Mouse (Mus musculus) right cerebral cortex, postnatal 10 days (tissue): ENCODE results near the gene Gm13277.
"Not testable (repeated sequence)": the region's sequence is repeated elsewhere in the genome, so short reads cannot be mapped to it uniquely, and the experiment has no call there.

Experiments
- DNase-seq, 2 experiments: peaks; one replicate each; pipeline ENCODE4 v3.0.0; 2021; ENCODE audit warnings: low spot score in 2 of 2

Gm13277 gene

GRCm38 (mm10) chr4:88785409-88785808 lies 3.0 kb upstream of the Gm13277 start, which contains the start of gene Gm13276:
Gene Gm13276, plus strand, starts transcription at chr4:88785709.
- DNase-seq = not testable (repeated sequence)

GRCm38 (mm10) chr4:88791250-88791649 lies 2.8 kb downstream of the Gm13277 start, which contains the start of gene Gm13278:
Gene Gm13278, plus strand, starts transcription at chr4:88791550.
- not testable (repeated sequence) for DNase-seq

GRCm38 (mm10) chr4:88793936-88794675 lies 5.7 kb downstream of the Gm13277 start, which contains the start of gene Gm13275:
Gene Gm13275, plus strand, starts transcription at chr4:88794487.
- DNase-seq = peak; percentile 56 to 59

- DNase-seq = not testable (repeated sequence)
Measured at GRCm38 (mm10) chr4:88797097-88797496, 8.7 kb downstream of the Gm13277 start, which contains the start of gene Gm13279. Gene Gm13279, plus strand, starts transcription at chr4:88797397.

GRCm38 (mm10) chr4:88799365-88799764 lies 10.9 kb downstream of the Gm13277 start, which contains the start of gene Gm13285:
Gene Gm13285, plus strand, starts transcription at chr4:88799665.
- DNase-seq = not testable (repeated sequence)

- not testable (repeated sequence) for DNase-seq
Measured at GRCm38 (mm10) chr4:88802954-88803353, 14.5 kb downstream of the Gm13277 start, which contains the start of gene Gm13287. Gene Gm13287, plus strand, starts transcription at chr4:88803254.

DNA sequence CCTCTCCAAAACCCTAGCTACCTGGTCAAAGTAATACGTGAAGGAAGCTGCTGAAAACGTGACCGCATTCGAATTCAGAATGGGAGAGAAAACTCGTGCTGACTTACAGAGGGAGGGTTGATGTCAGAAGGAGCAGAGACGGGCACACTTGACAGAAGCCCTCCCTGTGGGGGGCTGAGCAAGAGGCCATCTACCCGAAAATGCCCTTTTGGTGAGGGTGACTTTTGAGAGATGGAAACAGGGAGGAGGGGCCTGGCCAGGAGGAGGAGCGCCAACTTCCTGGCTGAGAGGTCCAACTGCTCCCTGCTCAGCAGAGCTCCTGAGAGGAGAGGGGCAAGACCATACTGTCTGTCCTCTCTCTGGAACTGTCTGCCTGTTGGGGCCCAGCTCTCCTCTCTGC lies 16.8 kb downstream of the Gm13277 start, which contains the start of gene Gm13288:
Gm13288 (plus strand) TSS at position 301 of the 400 bp plus-strand sequence.
- not testable (repeated sequence) for DNase-seq

- DNase-seq = not testable (repeated sequence)
Measured at GRCm38 (mm10) chr4:88805761-88806160, 17.3 kb downstream of the Gm13277 start.

DNA sequence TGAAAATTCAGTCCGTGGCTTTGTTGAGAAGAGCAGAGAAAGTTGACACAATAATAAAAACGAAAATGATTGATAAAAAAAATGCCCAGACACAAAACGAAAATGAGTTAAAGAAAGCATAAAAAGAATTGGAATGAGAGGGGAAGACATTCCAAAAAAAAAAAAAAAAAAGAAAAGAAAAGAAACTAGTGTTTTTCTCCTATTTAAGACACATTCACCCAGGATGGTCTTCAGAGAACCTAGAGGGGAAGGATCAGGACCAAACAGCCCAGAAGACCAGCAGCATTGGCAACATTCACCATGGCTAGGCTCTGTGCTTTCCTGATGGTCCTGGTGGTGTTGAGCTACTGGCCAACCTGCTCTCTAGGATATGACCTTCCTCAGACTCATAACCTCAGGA lies 27.5 kb downstream of the Gm13277 start, which contains the start of gene Ifna7:
Ifna7 (plus strand) TSS at position 301 of the 400 bp plus-strand sequence.
- no peak for DNase-seq

- DNase-seq = no peak
Measured at GRCm38 (mm10) chr4:88819659-88820058, 31.2 kb downstream of the Gm13277 start, which contains the start of gene Ifna11. Gene Ifna11, plus strand, starts transcription at chr4:88819959.

DNA sequence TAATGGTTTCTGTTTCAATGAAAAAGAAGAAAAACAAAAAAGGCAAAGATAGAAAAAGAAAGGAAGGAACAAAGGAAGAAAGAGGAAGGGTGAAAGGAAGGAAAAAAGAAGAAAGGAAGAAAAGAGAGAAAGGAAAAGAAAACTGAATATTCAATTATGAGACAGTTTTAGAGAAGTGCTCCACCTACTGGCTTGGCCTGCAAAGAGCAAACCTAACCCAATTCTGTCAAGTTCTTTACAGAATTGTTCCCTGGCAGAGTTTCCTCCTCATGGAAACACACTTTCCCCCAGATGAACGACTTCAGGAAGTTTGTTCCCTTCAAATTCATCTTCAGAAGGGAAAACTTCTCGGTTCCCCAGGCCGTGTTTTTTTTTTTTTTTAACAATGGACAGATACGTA lies 34.6 kb downstream of the Gm13277 start:
- peak in 1 of 2 experiments; percentile 32 for DNase-seq

- not testable (repeated sequence) for DNase-seq
Measured at GRCm38 (mm10) chr4:88827116-88827515, 38.7 kb downstream of the Gm13277 start, which contains the start of gene Ifna6. Gene Ifna6, plus strand, starts transcription at chr4:88827416.

GRCm38 (mm10) chr4:88830523-88830922 lies 42.1 kb downstream of the Gm13277 start:
- peak; percentile 35 to 56 for DNase-seq

DNA sequence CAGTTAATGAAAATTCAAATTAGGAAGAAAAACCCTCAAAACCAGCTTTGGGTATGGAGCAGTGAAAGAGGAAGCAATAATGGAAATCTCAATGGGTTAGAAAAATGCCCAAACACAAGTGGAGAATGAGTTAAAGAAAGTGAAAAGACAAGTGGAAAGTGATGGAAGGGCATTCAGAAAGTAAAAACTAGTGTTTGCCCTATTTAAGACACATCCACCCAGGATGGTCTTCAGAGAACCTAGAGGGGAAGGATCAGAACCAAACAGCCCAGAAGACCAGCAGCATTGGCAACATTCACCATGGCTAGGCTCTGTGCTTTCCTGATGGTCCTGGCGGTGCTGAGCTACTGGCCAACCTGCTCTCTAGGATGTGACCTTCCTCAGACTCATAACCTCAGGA lies 46.8 kb downstream of the Gm13277 start, which contains the start of gene Ifna5:
Ifna5 (plus strand) TSS at position 301 of the 400 bp plus-strand sequence.
- not testable (repeated sequence) for DNase-seq
